Mouse (Mus musculus): ENCODE data around the gene Rxra.

Rxra gene

DNA sequence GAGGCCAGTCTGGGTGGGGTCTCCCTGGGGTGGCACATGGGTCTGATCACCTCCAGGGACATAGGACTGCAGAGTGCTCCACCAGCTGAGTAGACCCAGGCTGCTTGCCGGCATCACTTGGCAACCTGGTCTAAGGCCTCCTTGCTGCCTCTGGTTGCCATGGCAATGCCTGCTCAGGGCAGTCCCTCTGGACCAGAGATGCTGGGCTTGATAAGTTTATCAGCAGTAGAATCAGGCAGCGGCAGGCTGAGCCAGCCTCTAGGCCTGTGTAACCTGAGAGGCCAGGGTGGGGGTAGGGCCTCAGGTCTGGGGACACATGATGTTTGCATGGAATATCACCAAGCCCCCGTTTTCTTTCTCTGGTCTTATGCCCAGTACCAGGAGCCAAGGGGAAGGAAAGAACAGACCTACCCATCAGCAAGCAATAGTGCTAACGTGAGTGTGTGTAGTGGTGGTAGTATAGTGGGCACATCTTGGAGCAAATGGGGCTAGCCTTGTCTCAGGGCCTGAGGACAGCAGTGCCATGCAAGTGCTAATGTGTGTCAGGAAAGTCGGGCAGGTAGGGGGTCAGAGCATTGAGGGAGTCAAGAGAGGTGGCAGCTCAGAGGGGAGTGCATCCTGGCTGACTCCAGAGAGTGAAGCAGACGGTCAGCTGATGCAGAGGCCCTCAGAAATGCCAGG, 88.2 kb downstream of the Rxra start:
- in situ Hi-C loops (cut with MboI, MseI): no loop called here

DNA sequence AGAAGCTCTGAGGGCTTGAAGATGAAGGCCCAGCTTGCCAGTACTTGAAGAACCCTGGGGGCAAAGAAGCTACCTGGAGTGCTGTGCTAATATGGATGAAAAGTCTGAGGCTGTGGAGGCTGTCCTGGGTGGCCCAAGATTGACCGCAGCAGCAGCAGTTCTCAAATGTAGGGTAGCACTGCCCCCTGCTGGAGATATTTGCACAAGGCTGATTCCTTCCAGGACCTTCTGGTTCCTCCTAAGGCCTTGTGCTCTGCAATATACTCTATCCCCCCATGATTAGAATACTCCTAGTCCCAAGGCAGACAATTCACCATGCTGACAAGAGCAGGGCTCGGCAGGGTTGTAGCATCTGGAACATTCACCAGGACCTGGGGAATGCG, 88.7 kb downstream of the Rxra start:
- in situ Hi-C loops (cut with MboI, MseI): loop anchor here (5.0 kb wide), 1 partner anchor 213 kb away; no protein-coding TSS in a partner anchor

DNA sequence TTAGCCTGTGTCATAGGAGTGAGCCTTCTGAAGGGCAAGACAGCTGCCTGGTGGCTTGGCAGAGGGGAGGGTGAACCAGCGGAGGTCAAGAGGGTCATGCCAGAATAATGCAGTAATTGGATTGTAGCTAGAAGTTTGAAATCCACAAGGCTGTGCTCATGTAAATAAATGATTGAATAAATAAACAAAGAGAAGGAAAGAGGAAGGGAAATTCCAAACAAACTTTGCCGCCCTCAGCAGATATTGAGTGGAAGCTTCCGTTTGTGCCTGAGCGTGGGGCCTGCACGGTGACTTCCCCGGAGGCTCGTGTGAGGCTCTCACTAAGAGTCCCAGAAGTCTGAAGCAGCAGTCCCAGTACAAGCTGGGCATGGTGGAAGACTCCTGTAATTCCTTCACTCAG, 91.5 kb downstream of the Rxra start:
- in situ Hi-C loops (cut with MboI, MseI): loop anchor here (5.0 kb wide), 1 partner anchor 215 kb away; no protein-coding TSS in a partner anchor

DNA sequence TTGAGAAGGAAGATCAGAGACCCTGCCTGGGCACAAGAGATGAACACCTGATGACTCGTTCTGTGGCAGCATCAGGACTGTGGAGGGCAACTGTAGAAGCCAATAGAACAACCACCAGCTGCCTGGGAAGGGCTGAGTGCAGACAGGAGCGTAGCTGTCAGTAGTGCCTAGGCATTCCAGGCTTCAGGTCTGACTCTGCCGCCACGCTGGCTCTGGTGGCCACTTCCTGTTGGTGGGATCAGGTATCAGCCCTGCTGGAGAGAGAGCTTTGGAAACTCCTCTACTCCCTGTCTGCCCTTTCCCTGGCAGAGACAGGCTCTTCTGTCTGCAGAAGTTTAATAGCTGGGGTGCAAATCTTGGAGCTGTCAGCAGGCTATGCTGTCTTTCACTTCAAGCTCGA, 93.5 kb downstream of the Rxra start:
- in situ Hi-C loops (cut with MboI, MseI): loop anchor here (5.0 to 10.0 kb wide), 3 partner anchors 203 to 705 kb away; no protein-coding TSS in a partner anchor

DNA sequence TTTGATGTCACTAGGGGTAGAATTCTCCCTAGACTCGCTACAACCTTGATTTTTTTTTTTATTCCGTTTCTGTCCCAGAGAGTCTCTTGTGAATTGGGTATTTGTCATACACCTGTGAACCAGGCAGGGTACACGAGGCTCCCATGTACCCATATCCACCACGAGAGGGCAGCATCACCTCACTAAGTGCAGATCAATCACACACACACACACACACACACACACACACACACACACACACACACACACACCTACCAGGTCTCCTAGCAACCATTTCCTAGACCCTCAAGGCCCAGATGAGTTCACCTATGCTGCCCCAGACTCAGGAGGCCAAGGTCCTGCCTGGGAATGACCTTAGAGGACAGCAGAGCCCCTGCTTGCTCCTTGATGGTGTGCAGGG, 94.0 kb downstream of the Rxra start:
- in situ Hi-C loops (cut with MboI, MseI): loop anchor here (5.0 to 10.0 kb wide), 2 partner anchors 202 to 705 kb away; no protein-coding TSS in a partner anchor

DNA sequence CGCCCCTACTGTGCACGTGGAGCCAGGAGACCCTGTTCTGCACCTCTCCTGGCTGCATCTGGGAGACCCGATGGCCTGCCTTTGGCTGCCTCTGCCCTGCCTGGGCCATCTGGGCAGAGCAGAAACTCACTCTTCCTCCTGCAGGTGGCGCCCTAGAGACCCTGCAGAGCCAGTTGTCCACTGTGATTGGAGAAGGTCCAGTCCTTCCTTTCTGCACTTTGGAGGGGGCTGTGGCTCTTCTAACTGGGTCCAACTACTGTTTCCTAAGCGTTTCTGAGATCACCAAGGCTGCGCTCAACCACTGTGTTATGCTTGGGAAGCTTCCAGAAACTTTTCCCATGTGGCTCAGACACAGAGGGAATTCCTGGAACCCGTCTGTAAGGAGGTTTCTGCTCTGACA, 95.7 kb downstream of the Rxra start:
- in situ Hi-C loops (cut with MboI, MseI): loop anchor here (5.0 to 10.0 kb wide), 2 partner anchors 200 to 707 kb away; no protein-coding TSS in a partner anchor

DNA sequence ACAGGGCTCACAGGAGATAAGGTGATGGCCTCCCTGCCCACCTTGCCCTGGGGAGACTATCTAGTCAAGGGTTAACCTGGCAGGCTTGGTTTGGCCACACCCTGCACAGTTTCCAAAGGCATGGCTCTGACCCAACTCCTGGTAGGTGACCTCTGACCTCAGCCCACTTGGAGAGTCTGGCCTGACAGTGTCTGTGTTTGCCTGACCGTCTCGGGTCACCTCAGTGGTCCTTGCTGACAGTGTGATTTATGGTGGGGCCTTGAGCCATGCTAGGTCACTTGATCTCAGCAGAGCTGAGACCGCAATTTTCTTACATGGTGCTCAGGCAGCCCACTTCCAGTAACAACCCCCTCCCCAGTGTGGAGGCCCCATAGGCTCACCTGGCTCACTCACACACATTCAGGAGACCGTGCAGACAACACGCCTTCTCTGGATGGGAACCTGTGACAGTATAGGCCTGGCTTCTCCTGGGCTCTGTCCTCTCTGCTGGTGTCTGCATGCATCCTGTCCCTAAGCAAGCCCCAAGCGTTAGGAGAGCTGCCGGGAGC, 96.7 kb downstream of the Rxra start:
- in situ Hi-C loops (cut with MboI, MseI): loop anchor here (5.0 to 10.0 kb wide), 2 partner anchors 199 to 708 kb away; no protein-coding TSS in a partner anchor

DNA sequence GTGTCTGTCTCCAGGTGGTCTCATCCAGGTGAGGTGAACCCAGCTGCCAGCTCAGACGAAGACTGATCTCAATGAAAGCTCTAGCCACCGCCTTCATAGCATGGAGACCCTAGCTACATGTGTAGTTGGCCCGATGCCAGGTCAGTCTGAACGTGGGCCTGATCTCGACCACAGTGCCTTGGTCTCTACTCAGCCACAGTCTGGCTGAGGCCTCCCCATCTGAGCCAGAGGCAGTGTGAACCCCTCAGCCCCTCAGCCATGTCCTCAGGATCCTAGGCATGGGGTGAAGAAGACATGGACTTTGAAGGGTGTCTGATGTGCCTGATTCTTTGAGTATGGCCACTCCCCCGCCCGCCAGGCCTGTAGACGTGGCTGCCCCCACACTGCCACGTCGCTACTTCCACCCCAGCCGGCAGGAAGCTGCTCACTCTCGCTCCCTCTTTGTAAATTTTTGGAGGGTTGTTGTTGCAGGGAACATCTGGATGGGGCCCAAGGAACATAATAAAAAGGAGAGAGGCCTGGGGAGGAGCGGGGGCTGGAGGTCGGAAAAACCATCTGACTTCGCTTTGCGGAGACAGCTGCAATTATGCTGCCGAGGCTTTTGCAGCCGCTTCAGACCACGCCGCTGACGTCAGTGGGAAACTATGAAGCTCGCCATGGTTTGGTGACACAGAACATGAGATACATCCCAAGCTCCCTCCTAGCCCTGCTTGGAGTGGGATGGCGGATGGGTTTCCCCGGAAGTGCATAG, 97.9 kb downstream of the Rxra start:
- in situ Hi-C loops (cut with MboI, MseI): loop anchor here (5.0 to 10.0 kb wide), 2 partner anchors 198 to 709 kb away; no protein-coding TSS in a partner anchor

DNA sequence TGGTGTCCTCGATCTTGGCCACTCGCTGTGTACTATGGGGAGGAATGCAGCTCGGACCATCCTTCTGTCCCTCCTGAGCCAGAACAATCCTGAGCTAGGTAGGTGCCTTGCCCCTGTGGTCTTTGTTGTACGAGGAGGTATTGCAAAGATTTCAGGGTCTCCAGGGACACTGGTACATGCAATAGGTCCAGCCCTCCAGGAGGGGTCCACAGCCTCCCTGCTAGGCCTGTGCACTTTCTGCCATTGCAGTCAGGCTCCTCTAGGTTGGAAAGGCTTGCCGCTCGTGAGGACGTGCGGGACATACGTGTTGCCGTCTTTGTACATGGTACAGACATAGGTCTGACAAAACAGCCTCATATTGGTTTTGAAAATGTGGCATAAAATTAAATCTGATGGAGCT, 98.8 kb downstream of the Rxra start:
- in situ Hi-C loops (cut with MboI, MseI): loop anchor here (10.0 kb wide), 1 partner anchor 710 kb away; no protein-coding TSS in a partner anchor

DNA sequence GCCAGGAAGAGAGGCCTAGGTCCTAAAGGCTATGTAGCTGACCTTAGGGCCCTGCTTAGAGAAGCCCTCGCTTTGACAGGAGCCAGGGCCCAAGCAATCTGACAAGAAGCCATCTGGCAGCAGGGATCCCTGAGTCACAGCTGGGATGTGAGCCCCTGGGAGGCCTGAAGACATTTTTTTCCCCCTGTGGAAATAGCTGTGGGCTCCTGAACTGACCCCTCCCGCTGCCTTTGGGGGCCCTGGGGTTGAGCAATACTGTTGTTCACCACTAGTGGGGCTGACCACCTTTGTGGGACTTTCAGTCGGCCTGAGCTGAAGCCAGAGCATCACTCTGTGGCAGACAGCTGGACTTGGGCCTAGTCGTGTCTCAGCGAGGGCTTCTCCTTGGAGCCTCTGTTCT, 99.4 kb downstream of the Rxra start:
- in situ Hi-C loops (cut with MboI, MseI): loop anchor here (10.0 kb wide), 1 partner anchor 711 kb away; no protein-coding TSS in a partner anchor

DNA sequence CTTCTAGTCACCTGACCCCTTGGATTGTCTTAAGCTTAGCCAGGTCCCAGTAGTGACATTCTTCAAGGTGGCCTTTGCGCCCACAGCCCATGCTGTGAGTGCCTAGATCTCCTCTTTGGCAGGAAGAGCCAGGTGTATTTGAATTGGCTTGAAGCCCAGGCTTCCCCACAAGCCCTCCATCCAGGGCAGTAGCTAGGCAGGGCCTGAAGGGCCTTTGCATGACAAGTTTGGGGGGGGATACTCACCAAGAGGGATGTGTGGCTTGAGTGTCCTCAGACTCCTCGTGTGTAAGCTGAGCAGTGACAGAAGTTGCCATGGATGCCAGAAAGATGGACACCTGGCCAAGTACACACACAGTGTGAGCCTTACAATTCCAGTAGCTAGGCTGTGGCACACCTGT, 101.5 kb downstream of the Rxra start:
- in situ Hi-C loops (cut with MboI, MseI): loop anchor here (10.0 kb wide), 1 partner anchor 713 kb away; no protein-coding TSS in a partner anchor

DNA sequence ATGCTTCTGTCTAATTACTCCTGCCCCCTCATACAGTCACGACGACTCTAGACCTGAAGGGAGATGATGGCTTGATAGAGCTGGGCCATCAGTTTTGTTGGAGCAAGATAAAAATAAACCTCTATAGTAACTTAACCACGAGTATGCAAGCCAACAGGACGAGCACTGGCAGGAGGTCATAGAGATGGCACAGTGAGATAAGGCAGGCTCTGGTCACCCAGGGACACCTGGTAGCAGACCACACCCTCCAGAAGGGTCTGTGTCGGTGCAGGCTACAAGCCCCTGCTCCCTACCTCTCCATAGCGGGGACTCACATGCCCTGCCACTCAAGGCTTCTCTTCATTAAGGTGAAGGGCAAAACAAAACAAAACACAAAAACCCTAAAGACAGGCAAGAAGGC, 102.0 kb downstream of the Rxra start:
- in situ Hi-C loops (cut with MboI, MseI): loop anchor here (10.0 kb wide), 1 partner anchor 713 kb away; no protein-coding TSS in a partner anchor

DNA sequence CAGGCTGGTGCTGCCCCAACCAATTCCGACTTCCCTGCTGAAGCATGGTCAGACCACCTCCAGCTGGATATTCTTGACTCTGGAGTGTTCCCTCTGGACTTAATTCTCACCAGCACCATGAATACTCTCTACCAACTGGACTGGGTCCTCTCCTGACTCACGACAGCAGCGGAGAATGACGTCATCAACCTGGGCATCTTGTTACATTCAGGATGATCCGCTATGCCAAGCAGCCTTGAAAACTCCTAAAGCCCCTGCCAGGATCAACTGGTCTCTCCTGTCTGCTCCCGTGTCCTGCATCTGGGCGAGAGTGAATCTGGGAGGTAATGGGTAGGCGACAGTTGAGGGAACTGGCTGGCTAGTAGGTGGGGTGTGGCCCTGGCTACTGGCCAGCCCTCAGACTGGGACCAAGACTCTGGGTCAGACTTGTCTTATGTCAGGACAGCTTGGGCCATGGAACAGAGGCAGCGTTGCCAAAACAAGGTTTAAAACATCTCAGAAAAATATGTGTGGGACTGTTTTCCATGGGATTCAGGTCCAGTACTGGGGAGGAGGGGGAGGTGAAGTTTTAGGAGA, 103.1 kb downstream of the Rxra start:
- in situ Hi-C loops (cut with MboI, MseI): loop anchor here (10.0 kb wide), 1 partner anchor 715 kb away; no protein-coding TSS in a partner anchor

DNA sequence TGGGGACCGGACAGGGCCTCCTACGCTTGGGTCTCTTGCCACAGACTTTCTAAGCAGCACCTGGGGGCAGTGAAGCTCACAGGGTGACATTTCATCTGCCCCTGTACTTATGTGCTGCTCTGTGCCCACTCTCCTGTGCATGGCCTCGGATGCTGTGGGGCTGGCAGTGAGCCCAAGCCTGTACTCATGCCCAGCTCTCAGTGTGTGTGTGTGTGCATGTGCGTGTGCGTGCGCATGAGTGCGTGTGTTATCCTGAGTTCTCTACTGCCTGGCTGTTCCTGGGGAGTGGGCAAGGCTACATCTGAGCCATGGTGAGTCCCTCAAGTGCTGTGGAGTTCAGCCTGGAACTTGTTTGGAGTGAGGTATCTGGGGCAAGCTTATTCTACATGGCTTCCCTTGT, 103.9 kb downstream of the Rxra start:
- in situ Hi-C loops (cut with MboI, MseI): no loop called here

DNA sequence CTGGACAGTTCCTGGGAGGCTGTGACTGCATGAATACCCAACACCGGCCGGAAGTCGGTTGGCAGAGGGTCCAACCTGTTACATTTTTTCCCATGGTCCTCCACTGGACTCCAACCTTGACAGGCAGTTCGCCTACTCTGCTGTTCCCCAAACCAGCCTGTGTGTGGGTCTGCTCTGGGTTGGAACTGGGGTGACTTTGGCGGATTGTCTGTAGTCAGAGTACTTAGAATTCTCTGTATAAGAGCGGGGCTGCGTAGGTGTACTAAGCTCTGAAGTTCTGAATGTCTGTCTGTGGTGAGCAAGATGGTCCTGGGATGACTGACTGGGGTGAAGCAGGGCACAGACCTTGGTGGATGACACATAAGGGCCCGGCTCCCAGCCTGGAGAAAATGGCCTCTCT, 109.1 kb downstream of the Rxra start:
- in situ Hi-C loops (cut with MboI, MseI): no loop called here

DNA sequence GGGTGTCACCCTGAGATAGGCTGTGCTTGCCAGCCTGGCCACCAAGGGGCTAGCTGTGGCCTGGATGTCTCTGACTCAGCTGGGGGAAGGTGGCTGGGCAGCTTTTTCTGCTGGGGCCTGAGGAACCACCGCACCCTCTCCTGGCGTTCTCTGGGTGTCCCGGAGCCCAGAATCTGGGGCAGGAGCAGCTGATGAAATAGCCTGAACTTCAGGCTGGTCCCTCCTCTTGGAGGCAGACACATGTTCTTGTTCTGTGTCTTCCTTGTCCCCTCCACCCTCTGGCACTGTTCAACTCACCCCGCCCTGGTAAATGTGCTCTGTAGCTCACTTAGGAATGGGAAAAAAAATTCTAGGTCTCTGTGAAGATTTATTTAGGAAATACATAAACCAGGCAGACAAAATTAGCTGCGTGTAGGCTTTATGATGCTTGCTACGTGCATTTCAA, 109.8 kb downstream of the Rxra start:
- in situ Hi-C loops (cut with MboI, MseI): no loop called here

DNA sequence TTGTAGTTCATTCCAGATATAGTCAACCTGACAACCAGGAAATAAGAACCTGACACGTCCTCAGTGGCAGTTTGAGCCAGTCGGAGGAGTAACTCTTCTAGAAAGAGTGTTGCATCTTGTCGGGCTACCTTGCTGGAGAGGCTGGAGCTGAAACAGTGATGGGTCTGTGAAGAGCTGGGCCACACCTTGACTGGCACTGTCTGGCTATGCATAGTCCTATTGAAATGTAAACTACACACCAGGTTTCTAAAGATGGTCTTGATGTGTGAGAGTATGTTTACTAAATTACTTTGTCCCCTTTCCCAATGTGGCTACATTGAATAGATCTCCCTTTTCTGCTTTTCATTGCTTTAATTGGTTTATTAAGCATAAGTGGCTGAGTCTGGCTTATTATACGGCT, 115.3 kb downstream of the Rxra start:
- in situ Hi-C loops (cut with MboI, MseI): no loop called here

DNA sequence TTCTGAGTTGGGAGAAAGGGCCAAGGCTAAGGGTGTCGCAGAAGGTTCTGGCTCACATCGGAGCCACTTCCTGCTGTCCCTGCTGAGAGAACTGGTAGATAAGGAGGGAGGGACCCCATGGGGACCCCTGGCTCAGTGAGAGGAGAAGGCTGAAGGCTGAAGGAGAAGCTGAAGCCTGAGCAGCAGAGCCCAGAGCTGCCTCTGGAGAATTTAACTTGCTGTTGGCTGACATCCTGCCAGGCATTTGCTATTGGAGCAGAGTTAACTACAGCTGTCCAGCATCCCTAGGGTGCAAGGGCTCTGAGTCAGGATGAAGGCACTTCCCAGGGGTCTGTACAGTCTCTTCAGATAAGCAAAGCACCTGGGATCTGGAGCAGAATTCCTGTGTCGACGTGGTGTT, 122.8 kb downstream of the Rxra start:
- in situ Hi-C loops (cut with MboI, MseI): no loop called here

DNA sequence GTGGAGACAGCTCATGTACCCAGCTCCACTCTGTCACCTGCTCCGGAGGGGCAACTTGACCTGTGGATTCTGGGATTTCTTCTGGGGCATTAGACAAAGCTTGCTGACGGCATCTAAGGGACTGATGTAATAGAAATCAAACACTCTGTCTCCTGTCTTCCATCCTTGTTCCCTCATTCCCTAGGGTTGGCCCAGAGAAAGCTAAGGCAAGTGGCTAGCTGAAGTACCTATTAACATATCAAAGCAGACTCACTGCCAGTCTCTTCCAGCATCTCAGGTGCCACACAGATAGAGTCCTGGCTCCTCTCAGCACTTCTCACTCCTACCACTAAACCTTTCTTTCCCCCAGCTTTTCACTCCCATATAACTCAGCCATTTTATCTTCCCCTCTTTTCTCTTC, 124.8 kb downstream of the Rxra start:
- in situ Hi-C loops (cut with MboI, MseI): no loop called here

DNA sequence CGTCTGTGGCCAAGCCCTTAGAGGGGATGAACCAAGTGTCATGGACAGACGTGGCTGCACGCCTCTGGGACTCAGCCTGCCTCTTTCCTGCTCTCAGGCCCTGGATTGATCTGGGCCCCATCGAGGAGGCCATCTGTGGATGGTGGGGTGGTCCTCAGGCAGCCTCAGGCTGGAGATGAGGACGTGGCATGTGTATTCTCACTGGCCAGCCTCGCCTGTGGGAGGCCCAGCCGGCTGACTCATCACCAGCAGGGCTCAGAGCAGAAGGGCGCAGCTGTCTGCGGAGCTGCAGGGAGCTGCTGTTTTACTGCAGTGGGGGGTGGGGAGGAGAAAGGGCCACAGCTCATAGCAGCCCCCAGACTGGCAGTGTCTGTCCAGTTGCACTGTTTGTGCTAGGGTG, 126.3 kb downstream of the Rxra start:
- in situ Hi-C loops (cut with MboI, MseI): no loop called here

DNA sequence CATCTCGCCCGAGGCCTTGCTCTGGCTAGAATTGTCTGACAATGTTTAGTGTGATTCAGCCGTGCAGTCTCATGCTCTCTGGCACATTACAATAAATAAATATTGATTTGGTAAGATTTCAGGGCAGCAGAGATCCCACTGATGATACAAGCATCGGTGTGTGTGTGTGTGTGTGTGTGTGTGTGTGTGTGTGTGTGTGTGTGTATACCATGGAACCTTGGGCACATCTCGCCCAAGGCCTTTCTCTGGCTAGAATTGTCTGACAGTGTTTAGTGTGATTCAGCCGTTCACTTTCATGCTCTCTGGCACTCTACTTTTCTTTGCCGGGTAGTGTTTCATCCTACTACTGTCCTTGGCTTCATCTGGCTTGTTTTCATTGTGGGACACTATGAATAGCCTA, 130.5 kb downstream of the Rxra start:
- in situ Hi-C loops (cut with MboI, MseI): loop anchor here (5.0 kb wide), 1 partner anchor 1081 kb away; no protein-coding TSS in a partner anchor

DNA sequence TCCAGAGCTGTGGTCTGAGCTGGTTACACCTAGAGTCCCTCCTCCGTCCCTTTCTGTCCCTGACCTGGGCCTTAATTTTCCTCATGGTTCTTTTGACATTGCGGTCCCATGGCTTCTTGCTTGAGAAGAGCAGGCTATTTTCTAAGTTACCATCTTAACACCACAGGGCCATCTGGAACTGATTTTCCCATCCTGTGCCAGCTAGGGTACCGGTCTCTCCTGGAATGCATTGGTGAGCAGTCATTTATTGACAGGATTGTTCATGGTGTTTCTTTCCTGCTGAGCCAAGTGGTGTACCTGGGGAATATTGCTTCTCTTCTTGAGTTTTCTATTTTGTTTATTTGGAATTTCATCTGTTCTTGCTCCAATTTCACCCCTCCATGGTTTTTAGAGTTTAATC, 131.4 kb downstream of the Rxra start:
- in situ Hi-C loops (cut with MboI, MseI): loop anchor here (5.0 kb wide), 1 partner anchor 1080 kb away; no protein-coding TSS in a partner anchor
